Mouse (Mus musculus): ENCODE results near the gene Idua.

DNA sequence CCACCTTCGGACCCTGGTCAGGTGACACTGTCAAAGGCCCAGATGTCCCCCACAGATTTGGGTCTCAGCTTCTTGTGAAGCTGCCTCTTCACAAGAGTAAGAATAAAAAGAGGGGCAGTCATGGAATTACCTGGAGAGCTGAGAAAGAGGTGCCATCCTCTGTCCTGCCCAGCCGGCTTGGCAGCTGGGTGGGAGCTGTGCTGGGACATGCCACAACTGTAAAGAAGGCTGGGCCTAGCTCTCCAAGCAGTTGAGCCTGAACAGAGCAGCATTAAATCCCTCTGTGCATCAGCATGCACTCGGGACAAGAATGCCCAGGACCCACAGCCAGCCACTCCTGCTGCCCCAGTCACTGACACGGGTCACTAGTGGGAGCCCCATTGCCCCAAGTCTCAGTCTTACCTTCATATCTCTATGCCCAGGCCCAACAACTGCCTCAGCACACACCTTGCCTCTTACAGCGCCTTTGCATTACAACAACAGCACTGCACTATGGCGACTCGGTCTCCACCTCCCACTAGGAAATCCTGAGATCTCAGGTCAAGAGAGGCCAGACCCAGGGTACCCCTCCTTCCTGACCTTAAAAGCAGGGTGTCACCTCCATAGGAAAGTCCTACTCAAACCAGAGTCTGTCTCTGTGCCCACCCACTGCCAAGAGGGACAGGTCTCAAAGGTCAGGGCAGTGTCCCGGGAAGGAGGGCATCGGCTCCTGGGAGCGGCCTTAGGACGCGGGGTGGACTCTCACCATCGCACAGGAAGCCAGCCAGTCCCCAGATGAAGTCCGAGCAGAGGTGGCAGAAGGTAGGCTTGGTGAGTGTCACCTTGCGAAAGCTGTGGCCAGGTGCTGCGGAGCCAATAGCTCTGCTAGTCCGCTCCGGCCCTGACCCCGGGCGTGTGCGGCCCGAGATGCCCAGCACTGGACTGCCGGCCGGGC lies at the start of gene Idua:
- TF ChIP-seq POLR2A (IDR thresholded peaks at IDR 0.05; ENCODE audit: borderline replicate concordance, low read depth, low read length): no peak
- no peak for TF ChIP-seq CTCF (IDR thresholded peaks at IDR 0.05; ENCODE audit: low read depth, low read length)

Data from bone marrow macrophage, adult 2 months (primary cell).